Mouse (Mus musculus) myocyte (in vitro differentiated cells): Measurements from ENCODE around the gene Baz2a. TPM values are rescaled to one million over a fixed set of nuclear protein-coding genes. Genes with fewer than 3 reads are reported as not detected.
A peak's percentile ranks its signal among the peaks of the same experiment; 100 is the strongest.

Source experiments
- H3K27me3 ChIP-seq: one replicate; pipeline ENCODE4 v1.6.1; 2011; ENCODE audit not compliant: control insufficient read depth, insufficient read depth, insufficient read length
- H3K36me3 ChIP-seq: one replicate; pipeline ENCODE4 v1.6.1; 2011; ENCODE audit not compliant: control insufficient read depth, insufficient read depth
- H3K4me2 ChIP-seq: one replicate; pipeline ENCODE4 v1.6.1; 2011; ENCODE audit warnings: low read depth, control low read depth
- H3K4me3 ChIP-seq: one replicate; pipeline ENCODE4 v1.5.1; 2011; ENCODE audit warnings: mild to moderate bottlenecking, control low read depth, moderate library complexity
- H3K79me2 ChIP-seq: one replicate; pipeline ENCODE4 v1.6.1; 2011; ENCODE audit not compliant: control insufficient read depth, insufficient read depth
- H3ac ChIP-seq: one replicate; pipeline ENCODE4 v1.6.1; 2011; ENCODE audit not compliant: control insufficient read depth, insufficient read length
- CEBPB ChIP-seq: IDR thresholded peaks from 2 replicates; pipeline ENCODE4 v1.6.1; 2011; ENCODE audit warnings: mild to moderate bottlenecking, moderate library complexity; ENCODE audit not compliant: poor library complexity, insufficient read depth, severe bottlenecking
- E2F4 ChIP-seq: IDR thresholded peaks from one replicate; pipeline ENCODE4 v1.6.1; 2011; ENCODE audit warnings: mild to moderate bottlenecking, control low read depth, moderate library complexity; ENCODE audit not compliant: insufficient read depth
- MAX ChIP-seq: IDR thresholded peaks from one replicate; pipeline ENCODE4 v1.6.1; 2011; ENCODE audit warnings: low read depth, mild to moderate bottlenecking, control low read depth
- MYOD1 ChIP-seq, 3 experiments: IDR thresholded peaks; one replicate each; pipeline ENCODE4 v1.6.1; 2011; ENCODE audit warnings: control low read depth in 2 of 3, low read depth in 2 of 3, mild to moderate bottlenecking in 2 of 3, moderate library complexity in 1 of 3; ENCODE audit not compliant: insufficient read length in 2 of 3, control insufficient read depth in 1 of 3
- MYOG ChIP-seq, 3 experiments: IDR thresholded peaks; one replicate each; pipeline ENCODE4 v1.6.1; 2011; ENCODE audit warnings: control low read depth in 2 of 3, low read depth in 2 of 3, mild to moderate bottlenecking in 2 of 3; ENCODE audit not compliant: insufficient read length in 2 of 3, control insufficient read depth in 1 of 3, insufficient read depth in 1 of 3
- POLR2A ChIP-seq: IDR thresholded peaks from one replicate; pipeline ENCODE4 v1.6.1; 2011; ENCODE audit warnings: low read depth, mild to moderate bottlenecking, control low read depth, moderate library complexity; ENCODE audit not compliant: insufficient read length
- POLR2AphosphoS2 ChIP-seq: IDR thresholded peaks from one replicate; pipeline ENCODE4 v1.6.1; 2011; ENCODE audit warnings: low read depth, control low read depth; ENCODE audit not compliant: insufficient read length
- REST ChIP-seq: IDR thresholded peaks from one replicate; pipeline ENCODE4 v1.6.1; 2011; ENCODE audit warnings: mild to moderate bottlenecking, control low read depth, moderate library complexity; ENCODE audit not compliant: insufficient read depth, insufficient read length
- SRF ChIP-seq: IDR thresholded peaks from one replicate; pipeline ENCODE4 v1.6.1; 2011; ENCODE audit warnings: low read depth; ENCODE audit not compliant: control insufficient read depth, insufficient read length
- TCF12 ChIP-seq: IDR thresholded peaks from one replicate; pipeline ENCODE4 v1.6.1; 2011; ENCODE audit warnings: mild to moderate bottlenecking, control low read depth; ENCODE audit not compliant: poor library complexity, insufficient read depth, severe bottlenecking
- TCF3 ChIP-seq: IDR thresholded peaks from one replicate; pipeline ENCODE4 v1.6.1; 2011; ENCODE audit warnings: low read depth, control low read depth; ENCODE audit not compliant: insufficient read length
- USF1 ChIP-seq: IDR thresholded peaks from one replicate; pipeline ENCODE4 v1.6.1; 2011; ENCODE audit warnings: low read depth, mild to moderate bottlenecking, control low read depth, moderate library complexity
- polyA plus RNA-seq: library from polyadenylated mRNA; unstranded; fragments of >200 nt; fragmentation: generic; extraction: Trizol; gene quantifications from one replicate; pipeline ENCODE4 v1.2.1, GENCODE M21; 2012; ENCODE audit warnings: missing spikeins

Gene Baz2a
- polyA plus RNA-seq: 12.7 TPM

- Histone ChIP-seq H3K79me2 (peaks cover 18% of the 10 kb centered on the region), H3K4me3 (peak within 1 kb of the TSS; percentile 69)
These were observed at the start of gene Baz2a for GRCm38 (mm10) chr10:128091564-128092505. Baz2a (plus strand) TSS chr10:128091577.

GRCm38 (mm10) chr10:128041636-128042035 is 49.7 kb upstream of the Baz2a start:
- Histone ChIP-seq H3K4me2 (no peak overlapping the region), H3K36me3 (peaks cover 44% of the 10 kb centered on the region), H3K79me2 (peaks cover 98% of the 10 kb centered on the region), H3K27me3 (no peaks in the 10 kb centered on the region), H3ac (no peak overlapping the region), H3K4me3 (no peak overlapping the region)
- TF ChIP-seq TCF12 (no peak), USF1 (no peak), MYOD1 (IDR thresholded peaks at IDR 0.05; ENCODE audit: control insufficient read depth in 1 of 3, insufficient read length in 2 of 3, low read depth in 2 of 3) (no peak), POLR2AphosphoS2 (no peak), CEBPB (no peak), SRF (no peak), REST (no peak), TCF3 (no peak), POLR2A (no peak), MAX (no peak), E2F4 (no peak), MYOG (IDR thresholded peaks at IDR 0.05; ENCODE audit: control insufficient read depth in 1 of 3, insufficient read depth in 1 of 3, insufficient read length in 2 of 3, low read depth in 2 of 3) (no peak)

More at GRCm38 (mm10) chr10:128091564-128092505, at the start of gene Baz2a:
- Histone ChIP-seq H3K4me2 (peak within 1 kb of the TSS; percentile 96), H3ac (peak within 1 kb of the TSS; percentile 9), H3K36me3 (peaks cover 36% of the 10 kb centered on the region), H3K27me3 (no peaks in the 10 kb centered on the region)
- TF ChIP-seq POLR2A (peak; percentile 59), REST (no peak), TCF3 (no peak), POLR2AphosphoS2 (peak; percentile 52), USF1 (no peak), SRF (no peak), MAX (no peak), MYOD1 (IDR thresholded peaks at IDR 0.05; ENCODE audit: control insufficient read depth in 1 of 3, insufficient read length in 2 of 3, low read depth in 2 of 3) (no peak), E2F4 (no peak), MYOG (IDR thresholded peaks at IDR 0.05; ENCODE audit: control insufficient read depth in 1 of 3, insufficient read depth in 1 of 3, insufficient read length in 2 of 3, low read depth in 2 of 3) (peak in 1 of 3 experiments; percentile 9)

GRCm38 (mm10) chr10:128042466-128042865 is 48.9 kb upstream of the Baz2a start:
- Histone ChIP-seq H3K4me3 (no peak overlapping the region), H3K36me3 (peaks cover 45% of the 10 kb centered on the region), H3ac (no peak overlapping the region), H3K4me2 (no peak overlapping the region), H3K27me3 (no peaks in the 10 kb centered on the region), H3K79me2 (peaks cover 90% of the 10 kb centered on the region)
- TF ChIP-seq USF1: no peak
- TF ChIP-seq REST: no peak
- no peak for TF ChIP-seq TCF3
- no peak for TF ChIP-seq CEBPB
- no peak for TF ChIP-seq TCF12
- no peak for TF ChIP-seq POLR2A
- TF ChIP-seq POLR2AphosphoS2: no peak

GRCm38 (mm10) chr10:128043041-128043835 is 48.1 kb upstream of the Baz2a start:
- no peak overlapping the region for H3ac ChIP-seq
- peaks cover 82% of the 10 kb centered on the region for H3K79me2 ChIP-seq
- no peak for TF ChIP-seq MYOD1 (IDR thresholded peaks at IDR 0.05; ENCODE audit: control insufficient read depth in 1 of 3, insufficient read length in 2 of 3, low read depth in 2 of 3)
- no peak overlapping the region for H3K4me2 ChIP-seq
- peaks cover 46% of the 10 kb centered on the region for H3K36me3 ChIP-seq
- no peaks in the 10 kb centered on the region for H3K27me3 ChIP-seq
- H3K4me3 ChIP-seq: no peak overlapping the region

- H3K27me3 ChIP-seq: no peaks in the 10 kb centered on the region
- no peak overlapping the region for H3K4me2 ChIP-seq
- no peak for TF ChIP-seq TCF3
- TF ChIP-seq POLR2A: no peak
- H3ac ChIP-seq: no peak overlapping the region
- H3K4me3 ChIP-seq: no peak overlapping the region
- peaks cover 66% of the 10 kb centered on the region for H3K36me3 ChIP-seq
- peaks cover 33% of the 10 kb centered on the region for H3K79me2 ChIP-seq
These were observed 43.2 kb upstream of the Baz2a start for GRCm38 (mm10) chr10:128048157-128048556.
